ENCODE assay signal across 21 mouse cellular contexts in the genomic region with DNA sequence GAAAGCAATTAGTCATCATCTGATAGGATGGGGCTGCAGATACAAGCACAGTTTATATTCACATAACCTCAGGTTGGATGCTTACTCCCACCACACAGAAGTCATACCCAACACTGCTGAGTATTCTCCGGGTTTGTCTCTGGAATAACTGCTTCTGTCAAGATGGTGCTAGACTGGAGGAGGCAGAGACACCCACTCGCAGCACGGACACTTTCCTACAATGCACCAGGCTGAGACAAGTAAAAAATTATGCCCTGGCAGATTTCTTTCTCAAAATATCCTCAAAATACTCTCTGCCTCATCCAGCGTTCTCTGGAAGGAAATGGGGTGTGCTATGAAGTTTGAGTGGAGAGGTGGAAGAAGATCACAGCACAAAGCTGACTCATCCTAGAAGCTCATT.
DNase-seq lines count a peak whose midpoint lies in the region; ATAC-seq and TF ChIP-seq lines count a peak whose summit lies in the region.
"Had no signal": no experiment of that assay in that cellular context is flagged by ENCODE, and none has a peak within 500 bp of the region (broad histone marks: within the 10 kb centered on the region; RNA-seq: fewer than 3 reads in every experiment).

No protein-coding gene starts in this region.

- H3K27ac ChIP-seq in gastrocnemius, adult 2 months = no peak overlapping the region
- no peak overlapping the region for H3K27ac ChIP-seq in liver, embryonic 12.5 days
- no peak overlapping the region for H3K27ac ChIP-seq in embryonic facial prominence, embryonic 10.5 days (replicated peaks)
- H3K27ac ChIP-seq: forebrain, embryonic 12.5 days; limb, embryonic 13.5 days; liver, embryonic 15.5 days had no signal

- ATAC-seq in liver, embryonic 12.5 days = no peak
- ATAC-seq: CD4-positive, CD25-positive, alpha-beta regulatory T cell, adult 4 months; midbrain, embryonic 16.5 days had no signal

- intact Hi-C loops in gastrocnemius, adult 2 months (cut with DNase I) = no loop called here

- H3K4me3 ChIP-seq in gastrocnemius, adult 2 months = no peak overlapping the region
- H3K4me3 ChIP-seq in liver, embryonic 12.5 days = no peak overlapping the region
- no peak overlapping the region for H3K4me3 ChIP-seq in embryonic facial prominence, embryonic 10.5 days
- H3K4me3 ChIP-seq: forebrain, embryonic 12.5 days; limb, embryonic 13.5 days; liver, embryonic 15.5 days had no signal

- H3K4me1 ChIP-seq in liver, embryonic 12.5 days = no peaks in the 10 kb centered on the region
- H3K4me1 ChIP-seq in embryonic facial prominence, embryonic 10.5 days = no peaks in the 10 kb centered on the region
- H3K4me1 ChIP-seq: forebrain, embryonic 12.5 days; limb, embryonic 13.5 days; liver, embryonic 15.5 days had no signal

- peak; percentile 15 for DNase-seq in layer of hippocampus, adult 11-12 months (ENCODE audit: low spot score)
- DNase-seq in layer of hippocampus, postnatal 25 days (ENCODE audit: extremely low spot score in 1 of 2, low spot score in 1 of 2) = no peak
- peak; percentile 25 to 49 for DNase-seq in frontal cortex, postnatal 14 days (ENCODE audit: low spot score in 2 of 2)
- peak; percentile 23 to 93 for DNase-seq in left cerebral cortex, adult 8-10 months (ENCODE audit: low spot score in 2 of 2)
- DNase-seq in right cerebral cortex, postnatal 25 days = peak; percentile 75
- no peak for DNase-seq in gastrocnemius, adult 2 months
- DNase-seq in embryonic facial prominence, embryonic 10.5 days (ENCODE audit: low spot score) = no peak
- DNase-seq: cerebellum, postnatal 25 days; heart, adult 18-20 months; heart, postnatal 4 days; kidney, adult 8-10 months; kidney, postnatal 36 days; lung, postnatal 10 days; thymus, adult 2 months had no signal

- H3K4me2 ChIP-seq in liver, embryonic 12.5 days = no peak overlapping the region
- H3K4me2 ChIP-seq: forebrain, embryonic 12.5 days; limb, embryonic 13.5 days; liver, embryonic 15.5 days had no signal

- no peaks in the 10 kb centered on the region for H3K27me3 ChIP-seq in liver, embryonic 12.5 days (replicated peaks)
- H3K27me3 ChIP-seq in embryonic facial prominence, embryonic 10.5 days (replicated peaks; ENCODE audit: low read depth, poor library complexity, severe bottlenecking) = no peaks in the 10 kb centered on the region
- H3K27me3 ChIP-seq: forebrain, embryonic 12.5 days; limb, embryonic 13.5 days; liver, embryonic 15.5 days had no signal

- H3K9me3 ChIP-seq in liver, embryonic 12.5 days (replicated peaks) = no peaks in the 10 kb centered on the region
- no peaks in the 10 kb centered on the region for H3K9me3 ChIP-seq in embryonic facial prominence, embryonic 10.5 days
- H3K9me3 ChIP-seq: forebrain, embryonic 12.5 days; G1E; limb, embryonic 13.5 days; liver, embryonic 15.5 days had no signal

- H3K9ac ChIP-seq in liver, embryonic 12.5 days = no peak overlapping the region
- H3K9ac ChIP-seq: forebrain, embryonic 12.5 days; limb, embryonic 13.5 days; liver, embryonic 15.5 days had no signal

- no peak for TF ChIP-seq CTCF in gastrocnemius, adult 2 months (IDR thresholded peaks at IDR 0.05)

- H3K36me3 ChIP-seq in liver, embryonic 12.5 days = no peaks in the 10 kb centered on the region
- no peaks in the 10 kb centered on the region for H3K36me3 ChIP-seq in embryonic facial prominence, embryonic 10.5 days (replicated peaks)
- H3K36me3 ChIP-seq: forebrain, embryonic 12.5 days; G1E; limb, embryonic 13.5 days; liver, embryonic 15.5 days had no signal

- WGBS in liver, embryonic 12.5 days (ENCODE audit: insufficient replicate concordance) = 68% methylated on average over 4 of the region's 4 CpGs
- 92% methylated on average over 4 of the region's 4 CpGs for WGBS in embryonic facial prominence, embryonic 10.5 days

Comparison
In these comparisons a context has a peak if more than half of its experiments do, and no peak if none do; other contexts are left out.
1. DNase-seq: peak in layer of hippocampus, adult 11-12 months (single experiment), frontal cortex, postnatal 14 days (2 of 2), left cerebral cortex, adult 8-10 months (2 of 2) and right cerebral cortex, postnatal 25 days (single experiment); none in layer of hippocampus, postnatal 25 days (0 of 2), gastrocnemius, adult 2 months (single experiment) and embryonic facial prominence, embryonic 10.5 days (single experiment).